Mouse (Mus musculus) kidney, postnatal 0 days (tissue): Measurements from ENCODE around the gene Hnrnpa2b1. TPM values are rescaled to one million over a fixed set of nuclear protein-coding genes. Genes with fewer than 3 reads are reported as not detected.
A peak's percentile ranks its signal among the peaks of the same experiment; 100 is the strongest.

Experiments used
- ATAC-seq: fragments of 200-750 bp; cut with Nextera tagmentation; replicated peaks from 2 replicates; pipeline ENCODE4 v1.8.0; 2017; ENCODE audit warnings: low read depth, moderate number of reproducible peaks, moderate TSS enrichment, moderate library complexity; ENCODE audit not compliant: low FRiP score
- DNase-seq: peaks from one replicate; pipeline ENCODE4 v3.0.0-alpha.2; 2016; ENCODE audit warnings: low spot score
- H3K27ac ChIP-seq: fragments of 300-500 bp; sonication (generic); 2 replicates; pipeline ENCODE4 v1.5.1; 2014; ENCODE audit warnings: mild to moderate bottlenecking
- H3K27me3 ChIP-seq: fragments of 300-500 bp; sonication (generic); 2 replicates; pipeline ENCODE4 v1.6.1; 2014; ENCODE audit warnings: low read length, mixed read lengths; ENCODE audit not compliant: insufficient read depth
- H3K36me3 ChIP-seq: fragments of 300-500 bp; sonication (generic); 2 replicates; pipeline ENCODE4 v1.6.1; 2014; ENCODE audit warnings: low read length, mixed read lengths; ENCODE audit not compliant: insufficient read depth
- H3K4me1 ChIP-seq: fragments of 300-500 bp; sonication (generic); replicated peaks from 2 replicates; pipeline ENCODE4 v1.6.1; 2014; ENCODE audit warnings: antibody characterized with exemption, low read length, mixed read lengths; ENCODE audit not compliant: insufficient read depth
- H3K4me2 ChIP-seq: fragments of 300-500 bp; sonication (generic); 2 replicates; pipeline ENCODE4 v1.6.1; 2014; ENCODE audit warnings: mild to moderate bottlenecking, low read length, moderate library complexity, mixed read lengths
- H3K4me3 ChIP-seq: fragments of 300-500 bp; sonication (generic); replicated peaks from 2 replicates; pipeline ENCODE4 v1.5.1; 2014; ENCODE audit warnings: low read depth, low read length
- H3K9ac ChIP-seq: fragments of 300-500 bp; sonication (generic); 2 replicates; pipeline ENCODE4 v1.6.1; 2014; ENCODE audit warnings: low read depth, low read length
- H3K9me3 ChIP-seq: fragments of 300-500 bp; sonication (generic); replicated peaks from 2 replicates; pipeline ENCODE4 v1.6.1; 2016; ENCODE audit warnings: low read length, inconsistent platforms, mixed read lengths
- CTCF ChIP-seq: IDR thresholded peaks from 2 replicates; pipeline ENCODE4 v1.5.1; 2016; ENCODE audit warnings: antibody characterized with exemption, low read depth, mild to moderate bottlenecking, moderate library complexity
- WGBS: fragments of 180-500 bp; shearing (Covaris S2); extraction: QIAGEN DNeasy Blood & Tissue Kit; methylation state at CpG from one replicate; pipeline ENCODE4 v1.1.7; 2014; 5-methylcytosine and 5-hydroxymethylcytosine counted together
- polyA plus RNA-seq: library from polyadenylated mRNA; unstranded; fragments of >200 nt; fragmentation: Nextera tagmentation; extraction: Ambion mirVana; gene quantifications from 2 replicates; pipeline ENCODE4 v1.2.1, GENCODE M21; 2015

Gene Hnrnpa2b1
- polyA plus RNA-seq = 1,374 and 1,518 TPM in 2 replicates

GRCm38 (mm10) chr6:51469715-51470310, at the start of gene Hnrnpa2b1:
TSS of gene Hnrnpa2b1 (minus strand) at chr6:51469894.
- TF ChIP-seq CTCF = no peak
- DNase-seq (peak; percentile 99), ATAC-seq (peak; percentile 92)
- WGBS = under 1% methylated on average over 63 of the region's 63 CpGs
- peaks cover 18% of the 10 kb centered on the region for H3K36me3 ChIP-seq
- peak within 1 kb of the TSS; percentile 61 for H3K4me2 ChIP-seq
- H3K9me3 ChIP-seq = no peaks in the 10 kb centered on the region
- H3K27me3 ChIP-seq = no peaks in the 10 kb centered on the region
- H3K27ac ChIP-seq = peak within 1 kb of the TSS; percentile 100
- H3K4me1 ChIP-seq = peaks cover 22% of the 10 kb centered on the region
- H3K4me3 ChIP-seq = peak within 1 kb of the TSS; percentile 100
- H3K9ac ChIP-seq = peak within 1 kb of the TSS; percentile 100

GRCm38 (mm10) chr6:51514860-51515259, 45.2 kb upstream of the Hnrnpa2b1 start:
- no peak overlapping the region for H3K9ac ChIP-seq
- H3K4me3 ChIP-seq = no peak overlapping the region
- H3K4me1 ChIP-seq = no peaks in the 10 kb centered on the region
- no peak for TF ChIP-seq CTCF
- 88% methylated on average over 7 of the region's 7 CpGs for WGBS
- H3K36me3 ChIP-seq = no peaks in the 10 kb centered on the region
- no peaks in the 10 kb centered on the region for H3K27me3 ChIP-seq
- H3K9me3 ChIP-seq = peaks cover 5% of the 10 kb centered on the region
- ATAC-seq (no peak), DNase-seq (no peak)
- no peak overlapping the region for H3K27ac ChIP-seq
- H3K4me2 ChIP-seq = no peak overlapping the region

GRCm38 (mm10) chr6:51513745-51514144, 44.1 kb upstream of the Hnrnpa2b1 start:
- H3K36me3 ChIP-seq = no peaks in the 10 kb centered on the region
- DNase-seq (no peak), ATAC-seq (no peak)
- WGBS = 79% methylated on average over 3 of the region's 3 CpGs
- H3K9me3 ChIP-seq = peaks cover 5% of the 10 kb centered on the region
- no peak overlapping the region for H3K27ac ChIP-seq
- no peaks in the 10 kb centered on the region for H3K27me3 ChIP-seq
- H3K9ac ChIP-seq = no peak overlapping the region
- no peak for TF ChIP-seq CTCF
- no peaks in the 10 kb centered on the region for H3K4me1 ChIP-seq
- H3K4me3 ChIP-seq = no peak overlapping the region
- no peak overlapping the region for H3K4me2 ChIP-seq

- Histone ChIP-seq H3K27ac (no peak overlapping the region), H3K4me2 (no peak overlapping the region), H3K4me3 (no peak overlapping the region), H3K27me3 (no peaks in the 10 kb centered on the region), H3K9me3 (no peaks in the 10 kb centered on the region), H3K4me1 (no peaks in the 10 kb centered on the region), H3K9ac (no peak overlapping the region), H3K36me3 (no peaks in the 10 kb centered on the region)
- WGBS = 47% methylated on average over 1 of the region's 1 CpGs
- DNase-seq (no peak), ATAC-seq (no peak)
- TF ChIP-seq CTCF = no peak
Observed at GRCm38 (mm10) chr6:51510946-51511345, 41.3 kb upstream of the Hnrnpa2b1 start.

- Histone ChIP-seq H3K27me3 (no peaks in the 10 kb centered on the region), H3K4me2 (no peak overlapping the region), H3K9me3 (no peaks in the 10 kb centered on the region), H3K27ac (no peak overlapping the region), H3K9ac (no peak overlapping the region), H3K4me1 (no peaks in the 10 kb centered on the region), H3K4me3 (no peak overlapping the region), H3K36me3 (no peaks in the 10 kb centered on the region)
- ATAC-seq (no peak), DNase-seq (peak; percentile 45)
- 28% methylated on average over 5 of the region's 5 CpGs for WGBS
- TF ChIP-seq CTCF = peak; percentile 70
Observed at GRCm38 (mm10) chr6:51510094-51510493, 40.4 kb upstream of the Hnrnpa2b1 start.

- 0 out of 2 replicates have a peak overlapping the region, but pooled peaks have one; percentile 14 for H3K9ac ChIP-seq
- 25% methylated on average over 18 of the region's 18 CpGs for WGBS
- ATAC-seq = peak; percentile 76; the same call in 1 of the 2 replicates
- H3K9me3 ChIP-seq = no peaks in the 10 kb centered on the region
- H3K4me2 ChIP-seq = peak overlapping the region; percentile 46
- no peak overlapping the region for H3K27ac ChIP-seq
- H3K27me3 ChIP-seq = no peaks in the 10 kb centered on the region
- no peaks in the 10 kb centered on the region for H3K36me3 ChIP-seq
- TF ChIP-seq CTCF = peak; percentile 80
- no peaks in the 10 kb centered on the region for H3K4me1 ChIP-seq
- DNase-seq = peak; percentile 89
- H3K4me3 ChIP-seq = peak overlapping the region; percentile 19; the same call in 1 of the 2 replicates
Observed at GRCm38 (mm10) chr6:51508750-51509648, 39.3 kb upstream of the Hnrnpa2b1 start.
